Comparison of ENCODE assay signal across 8 mouse cellular contexts in genomic region chr2:103865319-103866171, GRCm38 (mm10).
DNase-seq lines count a peak whose midpoint lies in the region; ATAC-seq and TF ChIP-seq lines count a peak whose summit lies in the region.

No protein-coding gene starts in this region.

- no peak; the same call in 1 of the 2 replicates for TF ChIP-seq CTCF in liver, adult 2 months (IDR thresholded peaks at IDR 0.05; ENCODE audit: low read depth, low read length)

- peaks cover 6% of the 10 kb centered on the region for H3K4me1 ChIP-seq in liver, adult 2 months (ENCODE audit: control insufficient read depth, insufficient read depth, low read length)
- no peaks in the 10 kb centered on the region for H3K4me1 ChIP-seq in liver, embryonic 11.5 days (replicated peaks; ENCODE audit: control insufficient read depth, insufficient read depth, low read length)

- no peak overlapping the region for H3K9ac ChIP-seq in liver, adult 2 months (ENCODE audit: low read depth, low read length)
- H3K9ac ChIP-seq in liver, embryonic 11.5 days (ENCODE audit: low read depth, low read length), result no peak overlapping the region

- no peaks in the 10 kb centered on the region for H3K27me3 ChIP-seq in liver, adult 2 months (ENCODE audit: control insufficient read depth, insufficient read depth, low read length)
- H3K27me3 ChIP-seq in liver, embryonic 11.5 days (replicated peaks; ENCODE audit: control insufficient read depth, insufficient read depth, low read length), result no peaks in the 10 kb centered on the region

- ATAC-seq in liver, embryonic 11.5 days (replicated peaks; ENCODE audit: low FRiP score), result no peak
- peak; percentile 81 for ATAC-seq in common myeloid progenitor, adult 5-6 weeks (replicated peaks; ENCODE audit: low read depth, poor library complexity, severe bottlenecking)
- ATAC-seq in granulocyte monocyte progenitor cell, adult 5-6 weeks (replicated peaks; ENCODE audit: poor library complexity, severe bottlenecking), result peak; percentile 75

- no peaks in the 10 kb centered on the region for H3K36me3 ChIP-seq in liver, adult 2 months (ENCODE audit: control insufficient read depth, insufficient read depth, low read length)
- no peaks in the 10 kb centered on the region for H3K36me3 ChIP-seq in liver, embryonic 11.5 days (ENCODE audit: control insufficient read depth, insufficient read depth, low read length)

- 62% methylated on average over 4 of the region's 4 CpGs for WGBS in liver, adult 2 months
- 60% methylated on average over 4 of the region's 4 CpGs for WGBS in liver, embryonic 11.5 days

- no peaks in the 10 kb centered on the region for H3K79me2 ChIP-seq in liver, adult 2 months (ENCODE audit: control insufficient read depth, insufficient read depth, low read length)

- H3K9me3 ChIP-seq in liver, embryonic 11.5 days (ENCODE audit: control insufficient read depth, low read length), result no peaks in the 10 kb centered on the region

- no peak overlapping the region for H3K4me3 ChIP-seq in liver, adult 2 months (ENCODE audit: insufficient read depth, low read depth, low read length)
- no peak overlapping the region for H3K4me3 ChIP-seq in liver, embryonic 11.5 days (ENCODE audit: low read depth, low read length)

- no peak overlapping the region for H3K27ac ChIP-seq in liver, adult 2 months (replicated peaks; ENCODE audit: insufficient read depth, low read depth, low read length)
- no peak overlapping the region for H3K27ac ChIP-seq in liver, embryonic 11.5 days (ENCODE audit: low read depth, low read length)

- no peak for TF ChIP-seq POLR2A in liver, adult 2 months (IDR thresholded peaks at IDR 0.05; ENCODE audit: extremely low read depth, insufficient read depth, low read length)

- no peak overlapping the region for H3K4me2 ChIP-seq in liver, embryonic 11.5 days

- peak; percentile 71 for DNase-seq in liver, adult 2 months (ENCODE audit: extremely low read depth, low read depth, low spot score)
- no peak for DNase-seq in liver, embryonic 11.5 days (ENCODE audit: low spot score)
- DNase-seq in T-cell, adult 2 months (ENCODE audit: low spot score), result peak; percentile 27
- peak; percentile 35 to 50 for DNase-seq in left cerebral cortex, adult 8-10 months (ENCODE audit: low spot score in 2 of 2)
- peak; percentile 66 for DNase-seq in retina, embryonic 14.5 days (ENCODE audit: low spot score)
- peak; percentile 40 to 50 for DNase-seq in thymus, postnatal 36 days
